Mouse (Mus musculus): ENCODE measurements around the gene S100a5. TPM values are rescaled to one million over a fixed set of nuclear protein-coding genes. Genes with fewer than 3 reads are reported as not detected.

The S100a5 gene
- polyA plus RNA-seq, 1 experiment from 2014 or later: 1.4 TPM

DNA sequence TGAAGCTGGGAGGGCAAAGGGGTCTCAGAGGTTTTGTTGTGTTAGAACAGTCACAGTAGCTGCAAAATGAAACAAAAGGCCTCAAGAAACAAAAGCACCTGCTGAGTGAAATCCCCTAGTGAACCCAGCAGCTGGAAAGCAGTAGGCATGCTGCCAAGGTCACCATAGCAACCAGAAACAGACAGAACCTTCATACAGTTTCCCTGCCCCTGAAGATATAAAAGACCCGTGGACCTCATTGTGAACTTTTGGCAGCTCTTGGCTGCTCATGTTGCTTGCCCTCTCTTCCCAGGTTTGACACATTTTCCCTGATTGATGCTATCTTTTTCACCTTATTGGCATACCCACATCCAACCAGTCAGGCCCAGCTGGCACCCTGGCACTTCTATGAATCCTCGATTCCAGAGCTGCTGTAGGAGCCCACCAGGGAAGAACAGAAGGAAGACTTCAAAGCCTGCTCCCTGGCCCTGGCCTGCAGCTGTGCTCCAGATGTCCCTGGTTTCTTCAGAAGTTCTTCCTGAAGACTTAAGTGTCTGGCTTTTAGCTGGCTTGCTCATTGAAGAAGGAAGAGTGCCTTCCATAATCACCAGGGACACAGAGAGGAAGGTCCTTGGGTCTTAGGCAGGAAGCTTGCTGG lies 15.2 kb downstream of the S100a5 start:
- Histone ChIP-seq H3K4me3 (replicated peaks; ENCODE audit: low read depth, low read length) (no peak overlapping the region), H3K4me2 (ENCODE audit: low read length) (no peak overlapping the region), H3K9ac (ENCODE audit: low read depth, low read length) (no peak overlapping the region), H3K9me3 (replicated peaks; ENCODE audit: low read length) (no peaks in the 10 kb centered on the region), H3K4me1 (replicated peaks; ENCODE audit: insufficient read depth, low read length) (no peaks in the 10 kb centered on the region), H3K36me3 (ENCODE audit: insufficient read depth, low read length) (no peaks in the 10 kb centered on the region), H3K27ac (no peak overlapping the region), H3K27me3 (ENCODE audit: insufficient read depth, low read length) (no peaks in the 10 kb centered on the region)
- no peak for ATAC-seq (replicated peaks; ENCODE audit: low FRiP score, low read depth)
- no peak for TF ChIP-seq CTCF (IDR thresholded peaks at IDR 0.05; ENCODE audit: low read depth)
- DNase-seq (ENCODE audit: low spot score): peak; percentile 68
- WGBS: 17% methylated on average over 2 of the region's 2 CpGs

DNA sequence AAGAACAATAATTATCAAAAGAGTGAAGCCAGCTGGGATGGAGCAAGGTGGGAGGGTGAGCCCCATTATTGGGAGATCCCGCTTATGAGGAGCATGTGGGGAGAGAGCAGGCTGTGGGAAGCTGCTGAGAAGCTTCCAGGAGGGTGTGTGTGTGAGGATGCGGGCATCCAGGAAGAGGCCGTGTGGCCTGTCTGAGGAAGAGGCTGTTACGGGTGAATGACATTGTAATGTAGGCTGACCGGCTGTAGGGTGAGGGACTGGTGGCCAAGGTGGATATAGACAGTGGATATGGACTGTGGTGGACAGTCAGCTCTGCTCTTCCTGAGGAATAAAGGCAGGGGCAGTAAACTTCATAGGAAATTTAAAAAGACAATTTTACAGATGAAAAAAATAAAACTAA lies 17.2 kb downstream of the S100a5 start:
- TF ChIP-seq CTCF (IDR thresholded peaks at IDR 0.05; ENCODE audit: low read depth): no peak
- no peaks in the 10 kb centered on the region for H3K4me1 ChIP-seq (replicated peaks; ENCODE audit: insufficient read depth, low read length)
- H3K27ac ChIP-seq: no peak overlapping the region
- H3K36me3 ChIP-seq (ENCODE audit: insufficient read depth, low read length): no peaks in the 10 kb centered on the region
- no peak overlapping the region for H3K9ac ChIP-seq (ENCODE audit: low read depth, low read length)
- no peaks in the 10 kb centered on the region for H3K9me3 ChIP-seq (replicated peaks; ENCODE audit: low read length)
- 65% methylated on average over 5 of the region's 5 CpGs for WGBS
- ATAC-seq (replicated peaks; ENCODE audit: low FRiP score, low read depth): 0 out of 2 replicates have a peak, but pooled peaks have one; percentile 23
- no peaks in the 10 kb centered on the region for H3K27me3 ChIP-seq (ENCODE audit: insufficient read depth, low read length)
- no peak for DNase-seq (ENCODE audit: low spot score)
- no peak overlapping the region for H3K4me3 ChIP-seq (replicated peaks; ENCODE audit: low read depth, low read length)
- no peak overlapping the region for H3K4me2 ChIP-seq (ENCODE audit: low read length)

DNA sequence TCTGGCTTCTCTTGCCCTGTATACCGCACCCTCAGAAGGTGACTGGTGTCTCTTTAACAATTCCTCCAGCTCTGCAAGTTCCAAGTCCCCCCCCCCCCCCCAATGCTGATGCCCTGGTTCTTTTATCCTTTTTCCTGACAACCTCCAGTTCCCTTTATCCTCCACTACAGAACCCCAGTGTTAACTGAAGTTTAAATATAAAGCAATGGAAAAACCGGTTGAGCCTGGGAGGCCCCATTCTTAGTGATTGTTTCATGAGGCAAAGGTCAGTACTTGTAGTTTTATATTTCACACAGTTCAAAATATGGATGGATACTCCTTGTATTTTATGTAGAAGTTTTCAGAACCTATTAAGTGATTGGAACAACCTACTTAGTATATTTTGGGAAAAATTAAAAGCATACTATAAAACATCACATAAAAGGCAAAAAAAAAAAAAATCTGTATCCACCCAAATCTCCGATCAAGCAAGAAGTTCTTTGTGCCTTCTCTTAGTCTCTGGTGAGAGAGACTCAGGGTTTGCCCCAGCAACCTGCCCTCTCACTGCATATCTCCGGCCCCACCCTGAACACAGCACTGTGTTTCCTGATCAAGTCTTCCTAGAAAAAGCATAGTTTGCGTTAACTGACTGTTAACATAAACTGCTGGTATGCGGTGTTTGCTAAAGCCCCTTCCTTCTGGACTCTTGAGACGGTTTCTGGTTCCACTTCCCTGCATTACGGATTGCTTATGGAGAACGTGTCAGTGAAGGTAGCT lies 18.1 kb downstream of the S100a5 start:
- TF ChIP-seq CTCF (IDR thresholded peaks at IDR 0.05; ENCODE audit: low read depth): no peak
- Histone ChIP-seq H3K36me3 (ENCODE audit: insufficient read depth, low read length) (no peaks in the 10 kb centered on the region), H3K27me3 (ENCODE audit: insufficient read depth, low read length) (no peaks in the 10 kb centered on the region), H3K4me2 (ENCODE audit: low read length) (no peak overlapping the region), H3K9me3 (replicated peaks; ENCODE audit: low read length) (no peaks in the 10 kb centered on the region), H3K4me1 (replicated peaks; ENCODE audit: insufficient read depth, low read length) (no peaks in the 10 kb centered on the region), H3K27ac (no peak overlapping the region), H3K9ac (ENCODE audit: low read depth, low read length) (no peak overlapping the region), H3K4me3 (replicated peaks; ENCODE audit: low read depth, low read length) (no peak overlapping the region)
- ATAC-seq (replicated peaks; ENCODE audit: low FRiP score, low read depth): no peak
- no peak for DNase-seq (ENCODE audit: low spot score)
- 67% methylated on average over 9 of the region's 9 CpGs for WGBS

DNA sequence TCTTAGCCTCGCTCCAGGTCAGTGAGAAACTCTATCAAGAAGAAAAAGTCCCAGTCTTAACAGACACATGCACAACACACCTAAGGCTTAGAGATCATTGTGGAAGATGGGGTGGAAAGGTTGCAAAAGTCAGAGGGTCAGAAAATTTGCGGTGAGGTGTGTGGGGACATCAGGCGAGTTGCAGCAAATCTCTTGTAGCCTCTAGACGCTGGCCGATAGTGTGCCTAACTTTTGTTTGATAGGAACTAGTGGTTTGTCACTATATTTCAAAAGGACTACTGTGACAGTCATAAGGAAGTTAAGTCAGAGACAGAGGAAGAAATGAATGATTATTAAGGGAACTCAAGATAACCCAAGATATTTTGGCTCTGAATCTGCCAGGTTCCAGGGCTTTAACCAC lies 19.0 kb downstream of the S100a5 start:
- Histone ChIP-seq H3K9ac (ENCODE audit: low read depth, low read length) (no peak overlapping the region), H3K27ac (no peak overlapping the region), H3K36me3 (ENCODE audit: insufficient read depth, low read length) (no peaks in the 10 kb centered on the region), H3K4me2 (ENCODE audit: low read length) (no peak overlapping the region), H3K4me3 (replicated peaks; ENCODE audit: low read depth, low read length) (no peak overlapping the region), H3K4me1 (replicated peaks; ENCODE audit: insufficient read depth, low read length) (no peaks in the 10 kb centered on the region), H3K27me3 (ENCODE audit: insufficient read depth, low read length) (no peaks in the 10 kb centered on the region), H3K9me3 (replicated peaks; ENCODE audit: low read length) (no peaks in the 10 kb centered on the region)
- TF ChIP-seq CTCF (IDR thresholded peaks at IDR 0.05; ENCODE audit: low read depth): no peak
- DNase-seq (ENCODE audit: low spot score): no peak
- no peak for ATAC-seq (replicated peaks; ENCODE audit: low FRiP score, low read depth)
- 87% methylated on average over 5 of the region's 5 CpGs for WGBS

DNA sequence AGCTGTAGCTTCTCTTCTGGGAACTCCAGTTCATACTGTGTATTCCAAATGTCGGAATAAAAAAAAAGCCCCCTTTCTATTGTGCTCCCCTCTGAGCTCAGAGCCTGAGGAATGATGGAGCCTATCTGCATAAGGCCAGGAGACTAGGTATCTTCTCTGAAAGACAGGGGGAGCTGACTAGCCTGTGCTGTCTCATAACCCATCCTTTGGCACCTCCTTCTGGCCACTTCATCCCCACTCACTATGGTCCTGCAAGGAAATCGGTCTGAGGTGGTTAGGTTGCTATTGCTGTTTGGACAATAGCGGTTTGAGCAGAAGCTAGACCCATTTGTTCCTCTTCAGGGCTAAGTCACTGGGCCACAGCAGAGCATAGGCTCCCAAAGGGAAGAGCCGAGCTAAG lies 19.5 kb downstream of the S100a5 start:
- Histone ChIP-seq H3K27me3 (ENCODE audit: insufficient read depth, low read length) (no peaks in the 10 kb centered on the region), H3K4me2 (ENCODE audit: low read length) (no peak overlapping the region), H3K4me1 (replicated peaks; ENCODE audit: insufficient read depth, low read length) (no peaks in the 10 kb centered on the region), H3K27ac (no peak overlapping the region), H3K9me3 (replicated peaks; ENCODE audit: low read length) (no peaks in the 10 kb centered on the region), H3K9ac (ENCODE audit: low read depth, low read length) (no peak overlapping the region), H3K4me3 (replicated peaks; ENCODE audit: low read depth, low read length) (no peak overlapping the region), H3K36me3 (ENCODE audit: insufficient read depth, low read length) (no peaks in the 10 kb centered on the region)
- ATAC-seq (replicated peaks; ENCODE audit: low FRiP score, low read depth) (no peak), DNase-seq (ENCODE audit: low spot score) (peak; percentile 80)
- WGBS: 55% methylated on average over 4 of the region's 4 CpGs
- peak; percentile 80 for TF ChIP-seq CTCF (IDR thresholded peaks at IDR 0.05; ENCODE audit: low read depth)

DNA sequence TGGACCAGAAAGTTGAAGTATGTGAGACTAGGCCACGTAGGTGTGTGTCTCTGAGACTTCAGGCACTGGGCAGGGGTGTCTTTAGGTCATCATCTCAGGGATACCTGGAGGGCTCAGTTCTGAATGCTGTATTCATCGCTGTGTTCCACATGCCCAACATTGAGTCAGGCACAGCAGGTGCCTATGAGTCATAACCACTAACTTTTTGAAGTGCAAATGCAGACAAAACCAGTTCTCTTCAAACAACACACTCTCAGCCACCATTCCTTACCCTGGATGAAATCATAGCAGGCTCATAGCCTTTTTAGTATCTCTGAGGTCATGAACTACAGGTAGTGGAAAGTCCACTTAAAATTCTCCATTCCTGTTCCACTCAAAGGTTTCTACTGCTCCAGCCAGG lies 21.0 kb downstream of the S100a5 start:
- no peaks in the 10 kb centered on the region for H3K4me1 ChIP-seq (replicated peaks; ENCODE audit: insufficient read depth, low read length)
- no peak for TF ChIP-seq CTCF (IDR thresholded peaks at IDR 0.05; ENCODE audit: low read depth)
- no peaks in the 10 kb centered on the region for H3K9me3 ChIP-seq (replicated peaks; ENCODE audit: low read length)
- whole genome bisulfite sequencing: 71% methylated on average over 2 of the region's 2 CpGs
- H3K36me3 ChIP-seq (ENCODE audit: insufficient read depth, low read length): no peaks in the 10 kb centered on the region
- H3K27ac ChIP-seq: no peak overlapping the region
- DNase-seq (ENCODE audit: low spot score): no peak
- H3K9ac ChIP-seq (ENCODE audit: low read depth, low read length): no peak overlapping the region
- no peak overlapping the region for H3K4me2 ChIP-seq (ENCODE audit: low read length)
- H3K27me3 ChIP-seq (ENCODE audit: insufficient read depth, low read length): no peaks in the 10 kb centered on the region
- no peak overlapping the region for H3K4me3 ChIP-seq (replicated peaks; ENCODE audit: low read depth, low read length)
- ATAC-seq (replicated peaks; ENCODE audit: low FRiP score, low read depth): no peak

Data from kidney, postnatal 0 days (tissue).